Mouse (Mus musculus) ovary, postnatal 10 days (tissue): ENCODE data around the gene Ap3d1.

Source experiments
- DNase-seq: peaks from one replicate; pipeline ENCODE4 v3.0.0; 2022; ENCODE audit warnings: low spot score

Gene Ap3d1

DNA sequence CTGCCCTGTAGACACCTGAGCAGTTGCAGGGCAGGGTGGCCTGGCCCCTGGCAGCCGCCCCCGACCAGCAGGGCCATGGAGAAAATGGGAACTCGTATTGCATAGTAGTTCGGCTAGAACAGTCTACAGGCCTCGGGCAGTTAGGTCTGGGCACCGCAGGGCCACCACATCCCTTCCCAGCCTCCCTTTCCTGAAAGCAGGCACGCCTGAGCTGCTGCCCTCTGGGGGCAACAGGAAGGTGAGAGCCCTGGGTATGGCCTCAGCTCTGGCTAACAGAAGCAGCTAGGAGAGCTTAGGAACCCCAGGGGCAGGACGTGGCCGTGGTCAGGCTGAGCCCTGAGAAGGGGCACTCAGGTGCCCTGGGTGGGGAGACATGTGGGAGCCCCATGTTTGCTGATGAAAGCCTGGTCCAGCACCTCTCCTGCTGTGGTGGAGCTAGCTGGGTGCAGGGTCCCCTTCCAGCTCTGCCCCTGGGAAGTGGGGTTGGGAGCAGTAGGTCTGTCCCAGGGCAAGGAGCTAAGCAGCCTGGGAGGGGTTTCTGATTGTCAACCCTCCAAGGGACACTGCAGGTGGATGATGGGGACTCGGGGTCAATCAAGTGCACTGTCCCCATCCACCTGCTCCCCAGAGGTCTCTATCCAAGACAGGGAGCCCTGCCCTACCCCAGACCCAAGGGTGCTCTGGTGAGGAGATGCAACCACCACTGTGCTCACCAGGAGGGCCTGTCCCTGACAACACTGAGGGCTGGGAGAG, 75.9 kb downstream of the Ap3d1 start:
- DNase-seq, result no peak

DNA sequence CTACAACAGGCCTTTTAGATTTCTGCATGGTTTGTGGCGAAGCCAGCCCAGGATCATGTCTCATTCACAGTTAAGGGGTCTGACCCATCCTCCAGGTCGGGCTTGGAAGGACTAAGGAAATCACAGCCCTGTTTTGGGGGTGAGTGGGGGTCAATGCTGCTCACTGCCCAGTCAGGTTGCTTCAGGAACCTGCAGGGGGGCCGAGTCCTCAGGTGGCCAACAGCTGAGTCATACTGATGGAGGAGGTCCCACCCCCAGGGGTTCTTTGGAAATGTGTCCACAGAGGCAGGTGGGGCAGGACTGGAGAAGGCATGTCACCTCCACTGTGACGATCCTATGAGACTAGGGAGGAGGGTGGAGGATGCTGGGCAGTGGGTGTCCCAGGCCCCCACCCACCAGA, 76.6 kb downstream of the Ap3d1 start:
- DNase-seq, result no peak

DNA sequence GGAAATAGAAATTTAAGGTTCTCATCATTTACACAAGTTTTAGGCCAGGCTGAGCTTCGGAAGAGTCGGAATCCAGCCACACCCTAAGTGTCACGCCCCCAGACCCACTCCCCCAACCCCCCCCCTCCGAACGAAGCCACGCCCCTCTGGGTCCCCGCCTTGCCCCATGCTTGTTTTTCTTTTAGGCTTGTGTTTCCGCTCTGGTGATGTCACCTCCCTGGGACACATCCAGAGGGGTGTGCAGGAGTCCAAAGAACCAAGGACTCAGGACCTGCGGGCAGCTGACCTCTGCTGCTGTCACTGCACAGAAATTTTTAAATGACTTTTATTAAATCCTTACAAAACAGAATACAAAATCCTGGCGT, 77.1 kb downstream of the Ap3d1 start:
- DNase-seq, result no peak

DNA sequence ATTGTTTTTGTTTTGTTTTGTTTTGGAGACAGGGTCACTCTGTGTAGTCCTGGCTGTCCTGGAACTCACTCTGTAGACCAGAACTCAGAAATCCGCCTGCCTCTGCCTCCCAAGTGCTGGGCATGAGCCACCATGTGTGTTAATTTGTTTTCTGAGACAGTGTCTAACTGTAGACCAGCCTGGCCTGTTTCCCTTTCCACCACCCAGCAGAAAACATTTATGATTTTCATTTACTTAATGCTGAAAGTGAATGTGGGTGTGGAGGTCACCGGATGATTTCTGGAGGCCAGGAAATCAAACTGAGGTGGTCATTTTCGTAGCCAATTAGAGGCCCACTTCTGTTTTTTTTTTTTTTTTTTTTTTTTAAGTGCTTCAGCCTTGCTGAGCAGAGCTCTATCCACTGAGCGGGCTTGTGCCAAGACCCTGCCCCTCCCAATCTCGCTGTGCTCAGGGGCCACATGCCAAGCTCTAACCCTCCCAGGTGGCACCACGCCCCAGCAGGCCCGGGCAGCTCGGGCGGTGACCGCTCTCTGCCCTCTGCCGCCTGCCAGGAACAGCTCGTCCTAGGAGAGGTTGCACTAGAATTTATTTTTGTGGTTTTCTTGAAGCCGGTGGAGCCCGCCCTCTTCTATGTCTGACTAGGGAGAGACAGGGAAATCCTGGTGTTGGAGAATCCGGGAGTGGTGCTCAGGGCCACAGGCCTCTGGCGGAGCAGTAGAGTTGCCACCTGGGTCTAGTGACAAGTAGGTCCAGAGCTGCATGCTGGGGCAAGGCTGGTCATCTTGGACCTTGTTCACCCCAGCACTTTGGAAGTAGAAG, 77.7 kb downstream of the Ap3d1 start:
- DNase-seq, result peak; percentile 65

DNA sequence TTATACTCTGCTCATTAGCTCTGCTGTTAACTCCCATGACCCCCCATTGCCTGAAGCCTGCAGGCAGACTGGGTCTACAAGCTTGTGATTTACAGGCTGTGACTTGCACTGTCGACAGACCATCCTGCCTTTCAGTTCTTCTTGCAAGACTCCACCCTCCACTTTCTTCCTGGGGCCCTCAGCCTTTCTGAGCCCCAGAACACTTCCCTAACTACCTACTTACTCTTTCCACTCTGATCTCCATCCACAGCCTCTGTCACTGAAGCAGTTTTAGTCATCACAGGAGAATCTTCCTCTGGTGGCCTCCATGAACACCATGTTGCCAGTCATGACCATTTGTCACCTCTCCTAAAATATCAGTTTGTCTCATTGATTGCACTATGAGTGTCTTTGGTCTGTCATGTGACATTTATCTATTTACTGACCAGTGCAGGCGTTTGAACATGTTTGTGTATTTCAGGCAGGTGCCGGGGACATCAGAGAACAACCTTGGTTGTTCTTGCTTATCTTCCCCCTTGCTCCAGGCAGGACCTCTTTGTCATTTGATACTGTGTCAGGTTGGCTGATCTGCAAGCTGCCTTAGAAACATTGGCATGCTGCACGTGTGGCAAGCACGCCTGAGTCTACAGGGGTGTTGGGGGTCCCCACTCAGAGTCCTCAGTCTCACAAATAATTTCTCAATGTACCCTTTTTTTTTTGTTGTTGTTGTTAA, 78.4 kb downstream of the Ap3d1 start:
- no peak for DNase-seq

DNA sequence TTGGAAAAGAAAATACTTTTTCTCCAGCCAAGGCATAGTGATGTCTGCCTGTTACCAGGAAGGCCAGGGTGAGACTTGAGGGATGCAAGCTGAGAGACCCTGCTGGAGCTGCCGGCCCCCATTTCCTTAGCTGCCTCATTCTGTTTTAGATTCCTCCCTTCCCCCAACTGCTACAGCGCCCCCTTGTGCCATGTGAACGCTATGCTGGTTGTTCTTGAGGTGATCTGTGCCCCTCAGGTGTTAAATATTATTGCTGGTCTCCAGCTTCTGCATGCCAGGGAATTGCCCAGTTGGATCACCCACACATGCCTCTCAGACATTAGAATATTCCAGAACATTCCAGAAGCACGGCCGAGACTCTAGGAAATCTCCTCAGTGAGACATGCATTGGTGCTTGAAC, 80.9 kb downstream of the Ap3d1 start:
- DNase-seq, result no peak

DNA sequence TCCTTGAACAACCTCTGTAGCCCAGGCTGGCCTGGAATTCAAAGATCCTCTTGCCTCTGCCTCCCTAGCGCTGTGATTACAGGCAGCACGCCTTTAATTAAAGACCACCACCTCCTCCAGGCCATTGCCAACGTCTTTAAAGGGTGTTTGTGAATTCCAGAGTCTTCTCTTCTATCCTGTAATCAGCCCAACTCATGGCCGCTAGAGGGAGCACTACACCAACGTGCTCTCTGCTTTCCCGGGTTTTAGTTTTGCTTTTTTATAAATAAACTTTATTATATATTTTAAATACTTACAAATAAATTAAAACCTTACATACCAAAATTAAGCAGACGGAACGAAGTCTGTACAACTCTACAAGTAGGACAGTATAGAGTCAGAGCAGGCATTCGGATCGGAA, 82.9 kb downstream of the Ap3d1 start:
- DNase-seq, result no peak

DNA sequence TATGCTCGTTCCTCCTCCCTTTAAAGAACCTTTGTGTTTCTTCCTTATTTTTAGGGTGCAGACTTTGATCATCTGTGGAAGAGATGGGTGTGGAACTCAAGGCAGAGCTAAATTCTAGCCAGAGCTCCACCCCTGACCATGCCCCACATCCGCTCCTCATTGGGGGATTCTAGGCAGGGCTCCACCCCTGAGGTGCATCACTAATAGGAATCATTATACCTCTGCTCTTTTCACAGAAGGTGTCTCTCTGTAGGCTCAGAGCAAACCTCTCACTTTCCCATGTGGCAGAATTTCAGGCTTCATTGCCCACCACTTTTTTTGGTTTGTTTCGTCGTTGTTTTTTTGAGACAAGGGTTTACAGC, 83.2 kb downstream of the Ap3d1 start:
- DNase-seq, result no peak

DNA sequence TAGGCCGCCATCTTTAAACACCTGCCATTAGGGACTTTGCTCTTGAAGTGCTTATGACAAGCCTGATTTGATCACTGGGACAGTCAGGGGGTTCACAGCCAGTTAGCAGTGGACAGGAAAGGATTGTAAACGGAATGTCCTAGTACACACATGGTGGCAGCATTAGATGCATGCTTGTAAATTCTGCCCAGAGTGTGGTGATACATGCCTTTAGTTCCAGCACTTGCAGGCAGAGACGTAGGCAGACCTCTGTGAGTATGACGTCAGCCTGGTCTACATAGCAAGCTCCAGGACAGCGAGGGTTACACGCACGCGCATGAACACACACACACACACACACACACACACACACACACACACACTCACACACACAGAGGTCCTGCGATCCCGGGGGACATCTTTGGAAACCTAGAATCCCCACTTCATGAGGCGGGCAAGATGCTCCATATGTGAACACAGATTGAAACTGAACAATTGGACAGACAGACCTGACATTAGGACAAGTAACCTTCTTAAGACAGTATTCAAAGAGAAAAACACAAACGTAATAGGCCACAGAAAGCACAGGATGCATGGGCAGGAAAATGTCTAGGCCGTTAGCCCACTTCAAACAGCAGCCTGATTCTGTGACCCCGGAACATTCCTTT, 83.7 kb downstream of the Ap3d1 start:
- DNase-seq, result no peak
